Mouse (Mus musculus) small intestine, adult 2 months (tissue): ENCODE measurements around the gene Sfswap. TPM values are rescaled to one million over a fixed set of nuclear protein-coding genes. Genes with fewer than 3 reads are reported as not detected.
"Not testable (repeated sequence)": the region's sequence is repeated elsewhere in the genome, so short reads cannot be mapped to it uniquely, and the experiment has no call there.

Experiments used
- H3K27ac ChIP-seq: fragments of 200-500 bp; 2 replicates; pipeline ENCODE4 v1.5.1; 2012; ENCODE audit warnings: low read depth, low read length, control low read depth, inconsistent platforms; ENCODE audit not compliant: insufficient read depth
- H3K27me3 ChIP-seq: fragments of 200-500 bp; 2 replicates; pipeline ENCODE4 v1.6.1; 2012; ENCODE audit warnings: mild to moderate bottlenecking, moderate library complexity, low read length, inconsistent platforms; ENCODE audit not compliant: control insufficient read depth, insufficient read depth
- H3K36me3 ChIP-seq: fragments of 200-500 bp; 2 replicates; pipeline ENCODE4 v1.6.1; 2012; ENCODE audit warnings: mild to moderate bottlenecking, low read length, control low read depth, inconsistent platforms; ENCODE audit not compliant: control insufficient read depth, insufficient read depth
- H3K4me1 ChIP-seq: fragments of 200-500 bp; 2 replicates; pipeline ENCODE4 v1.6.1; 2012; ENCODE audit warnings: low read length, inconsistent platforms, mixed read lengths; ENCODE audit not compliant: control insufficient read depth, insufficient read depth, insufficient read length
- H3K4me3 ChIP-seq: fragments of 200-500 bp; 2 replicates; pipeline ENCODE4 v1.5.1; 2012; ENCODE audit warnings: low read depth, mild to moderate bottlenecking, control low read depth, inconsistent platforms, low read length, moderate library complexity
- CTCF ChIP-seq: fragments of 200-500 bp; IDR thresholded peaks from 2 replicates; pipeline ENCODE4 v1.5.1; 2012; ENCODE audit warnings: low read depth, mild to moderate bottlenecking, control low read depth, inconsistent platforms, low read length, moderate library complexity, mixed read lengths; ENCODE audit not compliant: insufficient replicate concordance, insufficient read length; ENCODE audit errors: extremely low read depth
- POLR2A ChIP-seq: fragments of 200-500 bp; IDR thresholded peaks from 2 replicates; pipeline ENCODE4 v1.6.1; 2012; ENCODE audit warnings: low read depth, mild to moderate bottlenecking, control low read depth, inconsistent platforms, low read length, moderate library complexity
- WGBS: fragments of 180-500 bp; shearing (Covaris S2); methylation state at CpG from one replicate; pipeline ENCODE4 v1.1.7; 2018; 5-methylcytosine and 5-hydroxymethylcytosine counted together
- polyA plus RNA-seq: library from polyadenylated mRNA; depleted of rRNA; stranded (reverse); fragments of >200 nt; gene quantifications from 2 replicates; pipeline ENCODE4 v1.2.3, GENCODE M21; 2012

Gene Sfswap
- polyA plus RNA-seq, 1 experiment: 75.9 TPM

DNA sequence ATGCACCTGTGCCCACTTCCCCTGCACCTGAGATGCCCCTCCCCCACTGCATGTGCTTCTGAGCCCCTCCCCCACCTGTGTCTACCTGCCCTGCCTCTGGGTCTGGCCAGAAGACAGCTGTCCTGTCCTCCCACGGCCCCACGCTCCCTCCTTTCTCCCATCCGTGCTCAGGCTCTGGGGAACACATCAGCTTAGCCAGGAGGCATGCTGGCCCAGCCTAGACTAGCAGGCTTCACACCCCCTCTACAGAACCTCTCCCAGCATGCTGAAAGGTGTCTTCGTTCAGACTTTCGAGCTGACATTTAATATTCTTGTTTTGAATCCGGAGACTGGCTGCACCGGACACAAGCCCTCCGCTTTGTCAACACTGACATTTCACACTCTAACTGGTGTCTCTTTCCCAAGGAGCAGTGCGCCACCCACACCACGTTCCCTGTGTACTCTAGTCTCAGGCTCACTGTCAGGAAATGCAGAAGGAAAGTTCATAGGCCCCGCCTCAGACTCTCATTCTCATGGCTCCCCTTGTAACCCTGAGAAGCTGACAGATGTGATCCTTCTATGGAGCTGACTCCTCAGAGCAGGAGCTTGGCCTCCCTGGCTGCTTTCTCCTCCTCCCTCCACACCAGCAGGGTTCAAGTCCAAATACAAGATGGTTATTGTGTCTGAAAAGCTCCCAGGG, 40.1 kb upstream of the Sfswap start:
- Histone ChIP-seq H3K4me1 (no peaks in the 10 kb centered on the region), H3K27me3 (no peaks in the 10 kb centered on the region), H3K36me3 (no peaks in the 10 kb centered on the region), H3K4me3 (no peak overlapping the region), H3K27ac (no peak overlapping the region)
- no peak for TF ChIP-seq CTCF
- TF ChIP-seq POLR2A: no peak
- WGBS: 40% methylated on average over 11 of the region's 11 CpGs

- not testable (repeated sequence) for H3K4me3 ChIP-seq, H3K4me1 ChIP-seq, H3K27me3 ChIP-seq, H3K36me3 ChIP-seq, H3K27ac ChIP-seq
- 66% methylated on average over 9 of the region's 9 CpGs for WGBS
Measured at GRCm38 (mm10) chr5:129463648-129464047, 37.4 kb upstream of the Sfswap start.

DNA sequence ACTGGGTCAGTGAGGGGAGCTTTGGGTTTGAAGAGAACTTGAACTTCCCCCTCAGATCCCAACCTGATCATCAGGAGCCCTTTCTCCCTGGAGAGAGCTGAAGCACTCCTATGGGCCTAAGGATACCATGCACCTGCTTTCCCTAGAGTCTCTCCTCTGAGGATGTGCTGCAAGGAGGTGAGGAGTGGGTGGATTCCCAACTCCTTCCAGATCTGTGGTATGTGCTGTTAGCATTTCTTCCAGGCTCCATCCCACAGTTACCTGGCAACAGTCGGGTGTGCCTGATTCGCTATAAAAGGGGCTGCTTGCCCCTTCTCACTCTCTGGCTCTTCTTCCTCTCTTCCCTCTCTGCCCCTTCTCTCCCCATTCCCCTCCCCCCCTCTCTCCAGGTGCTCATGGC, 35.2 kb upstream of the Sfswap start:
- no peaks in the 10 kb centered on the region for H3K4me1 ChIP-seq
- no peaks in the 10 kb centered on the region for H3K36me3 ChIP-seq
- no peaks in the 10 kb centered on the region for H3K27me3 ChIP-seq
- H3K4me3 ChIP-seq: no peak overlapping the region
- H3K27ac ChIP-seq: no peak overlapping the region
- TF ChIP-seq CTCF: no peak
- TF ChIP-seq POLR2A: no peak
- WGBS: 63% methylated on average over 2 of the region's 2 CpGs

DNA sequence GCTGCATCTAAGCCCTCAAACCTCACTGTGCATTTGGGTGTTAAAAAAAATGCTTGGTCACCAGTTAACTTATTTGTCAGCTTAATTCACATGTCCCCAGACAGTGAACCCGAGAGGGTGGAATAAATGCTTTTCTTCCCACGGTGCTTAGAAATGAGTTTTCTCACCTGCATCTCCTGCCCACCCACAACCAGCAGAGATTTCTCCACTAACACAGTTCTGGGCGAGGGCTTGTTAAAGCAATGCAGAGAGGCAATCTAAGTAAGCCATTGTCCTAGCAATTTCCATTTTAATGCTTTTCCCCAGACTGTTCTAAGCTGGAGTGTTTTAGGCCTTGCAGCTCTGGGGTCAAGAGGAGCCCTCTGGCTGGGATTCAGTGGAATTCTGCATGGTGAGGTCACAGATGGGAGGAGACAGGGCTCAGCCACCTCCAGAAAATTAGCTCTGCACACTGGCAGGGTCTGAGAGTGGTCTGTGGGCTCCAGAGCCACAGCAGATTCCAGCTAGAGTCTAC, 25.4 kb upstream of the Sfswap start:
- H3K27ac ChIP-seq: no peak overlapping the region
- H3K4me1 ChIP-seq: no peaks in the 10 kb centered on the region
- no peak overlapping the region for H3K4me3 ChIP-seq
- 71% methylated on average over 3 of the region's 3 CpGs for WGBS
- no peaks in the 10 kb centered on the region for H3K27me3 ChIP-seq
- TF ChIP-seq POLR2A: no peak
- TF ChIP-seq CTCF: no peak
- no peaks in the 10 kb centered on the region for H3K36me3 ChIP-seq

DNA sequence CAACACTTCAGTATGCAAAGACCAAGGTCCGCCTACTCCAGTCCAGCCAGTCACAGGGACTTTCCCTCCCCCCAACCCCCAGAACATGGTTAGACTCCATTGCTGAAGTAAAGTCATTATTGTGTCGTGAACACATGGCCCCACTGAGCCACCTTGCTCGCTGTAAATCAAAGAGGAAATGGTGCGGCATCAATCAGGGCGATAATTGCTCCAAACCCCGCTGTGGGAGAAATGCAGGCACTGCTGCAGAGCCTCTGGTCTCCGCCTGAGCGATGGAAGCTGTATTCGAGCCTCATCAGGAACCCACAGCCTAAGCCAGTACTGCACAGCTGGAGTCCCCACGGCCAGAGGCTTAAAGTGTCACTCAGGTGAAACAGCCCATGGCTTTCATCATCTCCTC, 11.1 kb upstream of the Sfswap start:
- TF ChIP-seq CTCF (no peak), POLR2A (no peak)
- no peak overlapping the region for H3K4me3 ChIP-seq
- H3K36me3 ChIP-seq: no peaks in the 10 kb centered on the region
- no peaks in the 10 kb centered on the region for H3K27me3 ChIP-seq
- no peak overlapping the region for H3K27ac ChIP-seq
- H3K4me1 ChIP-seq: no peaks in the 10 kb centered on the region
- 32% methylated on average over 10 of the region's 10 CpGs for WGBS

DNA sequence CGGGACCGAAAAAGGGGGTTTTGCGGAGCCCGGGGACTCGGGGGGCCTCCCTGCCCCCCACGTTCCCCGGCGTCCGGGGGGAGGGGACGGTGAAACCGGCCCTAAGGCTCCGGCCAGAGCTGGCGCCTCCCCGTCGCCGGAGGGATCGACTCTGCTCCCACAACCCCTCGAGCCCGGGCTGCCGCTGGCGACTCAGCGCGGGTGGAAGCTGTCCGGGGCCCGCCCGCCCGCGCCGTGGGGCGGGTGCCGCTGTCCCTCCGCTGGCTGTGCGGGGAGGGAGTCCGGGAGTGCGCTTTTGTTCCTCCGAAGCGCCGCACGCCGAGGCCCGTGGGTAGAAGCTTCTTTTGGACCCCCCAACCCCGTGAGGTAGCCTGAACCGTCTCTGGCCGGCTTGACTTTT, 650 bp downstream of the Sfswap start:
- no peaks in the 10 kb centered on the region for H3K27me3 ChIP-seq
- TF ChIP-seq POLR2A (no peak), CTCF (no peak)
- no peak overlapping the region for H3K27ac ChIP-seq
- peak overlapping the region; percentile 69 for H3K4me3 ChIP-seq
- H3K4me1 ChIP-seq: peaks cover 5% of the 10 kb centered on the region
- peaks cover 22% of the 10 kb centered on the region for H3K36me3 ChIP-seq
- under 1% methylated on average over 44 of the region's 44 CpGs for WGBS

GRCm38 (mm10) chr5:129506886-129507285, 5.9 kb downstream of the Sfswap start:
- Histone ChIP-seq H3K4me1 (peaks cover 5% of the 10 kb centered on the region), H3K27ac (no peak overlapping the region), H3K36me3 (peaks cover 51% of the 10 kb centered on the region), H3K27me3 (no peaks in the 10 kb centered on the region), H3K4me3 (no peak overlapping the region)
- TF ChIP-seq CTCF (no peak), POLR2A (no peak)
- WGBS: 94% methylated on average over 4 of the region's 4 CpGs
